Mouse (Mus musculus) neural tube, embryonic 11.5 days (tissue): ENCODE data around the gene Prkra. TPM values are rescaled to one million over a fixed set of nuclear protein-coding genes. Genes with fewer than 3 reads are reported as not detected.

Source experiments
- ATAC-seq: fragments of 200-750 bp; cut with Nextera tagmentation; 2 replicates; pipeline ENCODE4 v1.8.0; 2017; ENCODE audit warnings: moderate number of reproducible peaks, mild to moderate bottlenecking, moderate TSS enrichment, moderate library complexity; ENCODE audit not compliant: insufficient read depth, low FRiP score, low TSS enrichment
- DNase-seq: peaks from one replicate; pipeline ENCODE4 v3.0.0-alpha.2; 2015; ENCODE audit warnings: low spot score
- H3K27ac ChIP-seq: fragments of 300-500 bp; sonication (generic); 2 replicates; pipeline ENCODE4 v1.5.1; 2014; ENCODE audit warnings: low read depth, mild to moderate bottlenecking, low read length
- H3K27me3 ChIP-seq: fragments of 300-500 bp; sonication (generic); 2 replicates; pipeline ENCODE4 v1.6.1; 2014; ENCODE audit warnings: mild to moderate bottlenecking, low read length, mixed read lengths; ENCODE audit not compliant: control insufficient read depth, insufficient read depth
- H3K36me3 ChIP-seq: fragments of 300-500 bp; sonication (generic); 2 replicates; pipeline ENCODE4 v1.6.1; 2014; ENCODE audit warnings: mild to moderate bottlenecking, low read length, moderate library complexity, mixed read lengths; ENCODE audit not compliant: control insufficient read depth, insufficient read depth
- H3K4me1 ChIP-seq: fragments of 300-500 bp; sonication (generic); 2 replicates; pipeline ENCODE4 v1.6.1; 2014; ENCODE audit warnings: low read length, mixed read lengths; ENCODE audit not compliant: control insufficient read depth, insufficient read depth
- H3K4me2 ChIP-seq: fragments of 300-500 bp; sonication (generic); 2 replicates; pipeline ENCODE4 v1.6.1; 2014; ENCODE audit warnings: low read depth, mild to moderate bottlenecking, moderate library complexity
- H3K4me3 ChIP-seq: fragments of 300-500 bp; sonication (generic); 2 replicates; pipeline ENCODE4 v1.5.1; 2014; ENCODE audit warnings: low read depth, low read length
- H3K9ac ChIP-seq: fragments of 300-500 bp; sonication (generic); 2 replicates; pipeline ENCODE4 v1.6.1; 2014; ENCODE audit warnings: mild to moderate bottlenecking, low read length
- H3K9me3 ChIP-seq: fragments of 300-500 bp; sonication (generic); 2 replicates; pipeline ENCODE4 v1.6.1; 2016; ENCODE audit warnings: low read length; ENCODE audit not compliant: control insufficient read depth
- WGBS: fragments of 180-500 bp; shearing (Covaris S2); extraction: QIAGEN DNeasy Blood & Tissue Kit; methylation state at CpG from one replicate; pipeline ENCODE4 v1.1.7; 2014; 5-methylcytosine and 5-hydroxymethylcytosine counted together
- polyA plus RNA-seq: library from polyadenylated mRNA; unstranded; fragments of >200 nt; fragmentation: Nextera tagmentation; extraction: Ambion mirVana; gene quantifications from 2 replicates; pipeline ENCODE4 v1.2.1, GENCODE M21; 2014

Gene Prkra
- polyA plus RNA-seq, 1 experiment from 2014 or later, result 88.6 TPM

- H3K27me3 ChIP-seq, result no peaks in the 10 kb centered on the region
- no peak overlapping the region for H3K27ac ChIP-seq
- H3K4me2 ChIP-seq, result no peak overlapping the region
- DNase-seq (no peak), ATAC-seq (no peak)
- no peak overlapping the region for H3K4me3 ChIP-seq
- H3K9ac ChIP-seq, result no peak overlapping the region
- no peaks in the 10 kb centered on the region for H3K4me1 ChIP-seq
- H3K9me3 ChIP-seq, result no peaks in the 10 kb centered on the region
- no peaks in the 10 kb centered on the region for H3K36me3 ChIP-seq
- 90% methylated on average over 5 of the region's 5 CpGs for WGBS
Measured at GRCm38 (mm10) chr2:76667200-76667599, 19.4 kb upstream of the Prkra start.

DNA sequence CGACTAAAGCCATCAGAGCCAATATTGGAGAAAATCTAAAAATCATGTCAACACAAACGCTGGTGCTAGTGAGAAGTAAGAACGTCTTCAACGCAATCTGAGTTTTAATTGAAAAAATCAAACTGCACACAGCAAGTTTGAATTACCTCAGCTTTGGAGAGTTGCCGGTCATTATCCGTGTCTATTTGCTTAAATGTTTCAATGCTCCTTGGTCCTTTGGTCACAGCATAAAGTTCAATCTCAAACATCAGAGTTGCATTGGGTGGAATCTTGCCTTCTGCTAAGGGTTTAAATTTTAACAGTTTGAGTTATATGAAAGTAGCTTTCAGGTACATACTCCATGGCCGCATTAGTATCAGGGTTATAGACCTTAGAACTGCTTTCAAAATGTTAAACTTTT, 17.7 kb upstream of the Prkra start:
- no peak for DNase-seq
- H3K9ac ChIP-seq, result no peak overlapping the region
- ATAC-seq, result no peak
- no peak overlapping the region for H3K4me2 ChIP-seq
- H3K27ac ChIP-seq, result no peak overlapping the region
- no peaks in the 10 kb centered on the region for H3K4me1 ChIP-seq
- no peaks in the 10 kb centered on the region for H3K9me3 ChIP-seq
- WGBS, result 96% methylated on average over 7 of the region's 7 CpGs
- H3K27me3 ChIP-seq, result no peaks in the 10 kb centered on the region
- H3K36me3 ChIP-seq, result no peaks in the 10 kb centered on the region
- H3K4me3 ChIP-seq, result no peak overlapping the region

- no peaks in the 10 kb centered on the region for H3K4me1 ChIP-seq
- ATAC-seq, result no peak
- DNase-seq, result no peak
Measured at GRCm38 (mm10) chr2:76659419-76659818, 11.6 kb upstream of the Prkra start.

DNA sequence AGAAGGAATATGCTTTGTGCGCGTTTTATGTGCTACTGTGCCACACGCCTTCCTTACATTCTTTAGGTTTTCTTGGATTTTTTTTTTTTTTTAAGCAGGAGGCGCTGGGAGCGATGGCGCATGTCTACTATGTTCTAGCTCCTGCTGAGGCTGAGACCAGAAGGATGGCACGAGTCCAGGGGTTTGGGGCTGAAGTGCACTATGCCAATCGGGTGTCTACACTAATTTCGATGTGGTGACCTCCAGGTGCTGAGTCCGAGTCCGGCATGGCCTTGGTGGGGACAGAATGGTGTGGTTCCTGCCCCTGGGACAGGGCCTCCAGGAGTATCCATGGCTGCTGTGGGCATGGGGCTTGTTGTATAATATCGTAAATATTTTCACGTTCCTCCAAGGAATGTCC, 10.7 kb upstream of the Prkra start:
- WGBS, result 81% methylated on average over 13 of the region's 13 CpGs
- no peaks in the 10 kb centered on the region for H3K36me3 ChIP-seq
- no peak for DNase-seq
- no peak overlapping the region for H3K4me2 ChIP-seq
- ATAC-seq, result no peak
- H3K4me1 ChIP-seq, result no peaks in the 10 kb centered on the region
- no peak overlapping the region for H3K27ac ChIP-seq
- H3K4me3 ChIP-seq, result no peak overlapping the region
- no peak overlapping the region for H3K9ac ChIP-seq
- H3K27me3 ChIP-seq, result no peaks in the 10 kb centered on the region
- no peaks in the 10 kb centered on the region for H3K9me3 ChIP-seq

More at GRCm38 (mm10) chr2:76659419-76659818, 11.6 kb upstream of the Prkra start:
- Histone ChIP-seq H3K4me3 (no peak overlapping the region), H3K9me3 (no peaks in the 10 kb centered on the region), H3K27me3 (no peaks in the 10 kb centered on the region), H3K9ac (no peak overlapping the region), H3K36me3 (no peaks in the 10 kb centered on the region), H3K4me2 (no peak overlapping the region), H3K27ac (no peak overlapping the region)
- 62% methylated on average over 6 of the region's 8 CpGs for WGBS

- Histone ChIP-seq H3K9ac (no peak overlapping the region), H3K4me1 (no peaks in the 10 kb centered on the region), H3K4me2 (no peak overlapping the region), H3K36me3 (no peaks in the 10 kb centered on the region), H3K9me3 (no peaks in the 10 kb centered on the region), H3K4me3 (no peak overlapping the region), H3K27ac (no peak overlapping the region), H3K27me3 (no peaks in the 10 kb centered on the region)
- WGBS, result 24% methylated on average over 1 of the region's 1 CpGs
- DNase-seq (peak; percentile 20), ATAC-seq (no peak)
Measured at GRCm38 (mm10) chr2:76655982-76656381, 8.2 kb upstream of the Prkra start.

DNA sequence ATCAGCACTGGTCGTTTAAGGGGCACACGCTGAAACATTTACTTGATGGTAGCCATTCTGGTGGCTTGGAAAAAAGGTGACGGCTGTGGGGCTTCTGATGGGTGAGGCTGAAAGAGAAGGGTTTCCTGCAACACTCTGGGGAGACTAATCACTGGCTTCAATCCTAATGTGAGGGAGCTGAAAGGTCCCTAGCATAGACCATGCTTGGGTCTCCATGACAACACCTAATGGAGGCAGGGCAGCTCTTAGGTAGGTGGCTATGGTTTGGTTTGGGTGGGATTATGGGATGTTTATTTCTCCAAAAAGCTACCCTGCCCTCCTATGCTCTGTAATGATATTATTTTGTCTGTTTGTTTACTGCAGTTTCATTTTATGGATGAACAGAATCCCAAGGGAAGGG, 7.6 kb upstream of the Prkra start:
- no peak overlapping the region for H3K27ac ChIP-seq
- H3K27me3 ChIP-seq, result no peaks in the 10 kb centered on the region
- DNase-seq (no peak), ATAC-seq (no peak)
- no peak overlapping the region for H3K4me2 ChIP-seq
- no peaks in the 10 kb centered on the region for H3K4me1 ChIP-seq
- WGBS, result 72% methylated on average over 3 of the region's 3 CpGs
- H3K4me3 ChIP-seq, result no peak overlapping the region
- no peaks in the 10 kb centered on the region for H3K36me3 ChIP-seq
- no peaks in the 10 kb centered on the region for H3K9me3 ChIP-seq
- no peak overlapping the region for H3K9ac ChIP-seq

DNA sequence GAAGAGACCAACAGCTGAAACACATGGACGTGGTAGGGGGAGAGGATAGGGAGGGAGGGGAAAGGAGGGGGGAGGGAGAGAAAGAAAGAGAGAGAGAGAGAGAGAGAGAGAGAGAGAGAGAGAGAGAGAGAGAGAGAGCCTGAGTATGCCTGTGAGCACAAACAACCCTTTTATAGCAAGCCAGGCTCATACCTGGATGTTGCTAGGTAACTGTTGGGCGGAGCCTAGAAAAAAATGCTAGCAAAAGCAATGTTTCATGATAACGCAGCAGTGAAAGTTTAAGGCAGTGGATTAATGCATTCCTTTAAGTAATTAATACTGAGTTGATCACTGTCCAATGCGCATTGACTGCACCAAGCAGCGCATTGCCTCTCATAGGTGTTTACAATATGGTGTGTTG, 6.8 kb upstream of the Prkra start:
- ATAC-seq, result no peak
- Histone ChIP-seq H3K4me1 (no peaks in the 10 kb centered on the region), H3K4me3 (no peak overlapping the region), H3K27ac (no peak overlapping the region), H3K9me3 (no peaks in the 10 kb centered on the region), H3K9ac (no peak overlapping the region), H3K4me2 (no peak overlapping the region), H3K36me3 (no peaks in the 10 kb centered on the region), H3K27me3 (no peaks in the 10 kb centered on the region)
- WGBS, result 77% methylated on average over 5 of the region's 5 CpGs
- no peak for DNase-seq

DNA sequence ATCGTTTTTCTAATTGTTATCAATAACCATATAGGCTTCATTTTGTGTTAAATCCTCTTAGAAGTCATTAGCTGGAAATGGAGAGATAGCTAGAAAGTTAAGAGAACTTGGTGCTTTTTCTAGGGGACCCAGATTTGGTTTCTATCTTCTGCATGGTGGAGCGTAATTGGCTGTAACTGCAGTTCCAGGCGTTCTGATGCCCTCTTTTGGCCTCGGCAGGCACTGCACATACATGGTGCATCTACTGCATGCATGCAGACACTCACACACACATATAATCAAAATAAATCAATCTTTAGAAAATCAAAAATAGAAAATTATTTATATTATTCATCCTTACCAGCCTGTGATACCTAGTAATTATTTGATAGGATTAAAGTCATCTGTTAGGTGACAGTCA, 5.3 kb upstream of the Prkra start:
- no peak overlapping the region for H3K4me2 ChIP-seq
- ATAC-seq (no peak), DNase-seq (no peak)
- H3K4me3 ChIP-seq, result no peak overlapping the region
- no peaks in the 10 kb centered on the region for H3K27me3 ChIP-seq
- no peaks in the 10 kb centered on the region for H3K9me3 ChIP-seq
- H3K36me3 ChIP-seq, result no peaks in the 10 kb centered on the region
- no peak overlapping the region for H3K27ac ChIP-seq
- H3K4me1 ChIP-seq, result no peaks in the 10 kb centered on the region
- H3K9ac ChIP-seq, result no peak overlapping the region
- 90% methylated on average over 4 of the region's 4 CpGs for WGBS

DNA sequence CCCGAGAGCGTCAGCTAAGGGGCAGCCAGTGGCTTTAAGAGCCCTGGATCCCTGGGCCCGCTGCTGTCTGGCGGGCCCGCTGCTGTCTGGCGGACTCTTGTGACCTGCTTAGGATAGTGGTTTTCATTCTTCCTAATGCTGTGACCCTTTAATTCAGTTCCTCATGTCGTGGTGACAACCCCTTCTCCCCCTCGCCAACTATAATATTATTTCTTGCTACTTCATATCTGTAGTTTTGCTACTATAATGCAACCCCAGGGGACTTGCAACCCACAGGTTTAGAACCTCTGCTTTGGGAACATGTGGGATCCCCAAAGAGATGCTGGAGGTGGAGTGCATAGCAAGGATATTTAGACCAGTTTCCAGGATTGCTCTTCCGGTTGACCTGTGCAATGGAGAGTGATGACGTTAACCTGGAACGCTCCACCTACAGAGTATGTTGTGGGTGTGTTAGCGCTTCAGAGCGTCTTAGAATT, 889 bp upstream of the Prkra start:
- Histone ChIP-seq H3K9ac (peak overlapping the region; percentile 61), H3K4me1 (no peaks in the 10 kb centered on the region), H3K4me2 (peak overlapping the region; percentile 84), H3K36me3 (no peaks in the 10 kb centered on the region), H3K27ac (peak overlapping the region; percentile 77), H3K4me3 (peak overlapping the region; percentile 73; the same call in 1 of the 2 replicates), H3K9me3 (no peaks in the 10 kb centered on the region), H3K27me3 (no peaks in the 10 kb centered on the region)
- no peak for DNase-seq
- ATAC-seq, result peak; percentile 42
- 37% methylated on average over 13 of the region's 13 CpGs for WGBS
